Mouse (Mus musculus): ENCODE measurements at regions not wholly inside any gene's neighbourhood (a gene's known extent, or its start where the extent isn't known, plus 50 kb on each side); places are given as distances from the start of the nearest gene placed in this dataset.

- no peak for DNase-seq
Measured at GRCm38 (mm10) chr2:45480671-45481070, 363.5 kb upstream of the Zeb2 start.

- no peak for DNase-seq
Measured at GRCm38 (mm10) chr2:45475996-45476395, 358.8 kb upstream of the Zeb2 start.

GRCm38 (mm10) chr2:45464306-45464705 lies 347.1 kb upstream of the Zeb2 start:
- DNase-seq: no peak

- DNase-seq: no peak
Measured at GRCm38 (mm10) chr2:45459410-45459809, 342.2 kb upstream of the Zeb2 start.

- no peak for DNase-seq
Measured at GRCm38 (mm10) chr2:45454811-45455210, 337.6 kb upstream of the Zeb2 start.

GRCm38 (mm10) chr2:45439146-45439545 lies 322.0 kb upstream of the Zeb2 start:
- DNase-seq: no peak

- DNase-seq: no peak
Measured at GRCm38 (mm10) chr2:45438739-45439138, 321.5 kb upstream of the Zeb2 start.

GRCm38 (mm10) chr2:45435261-45435980 lies 318.2 kb upstream of the Zeb2 start:
- DNase-seq: no peak

- no peak for DNase-seq
Measured at GRCm38 (mm10) chr2:45434789-45435188, 317.6 kb upstream of the Zeb2 start.

GRCm38 (mm10) chr2:45434169-45434568 lies 317.0 kb upstream of the Zeb2 start:
- DNase-seq: no peak

GRCm38 (mm10) chr2:45431366-45431765 lies 314.2 kb upstream of the Zeb2 start:
- no peak for DNase-seq

GRCm38 (mm10) chr2:45421774-45422173 lies 304.6 kb upstream of the Zeb2 start:
- DNase-seq: no peak

- DNase-seq: no peak
Measured at GRCm38 (mm10) chr2:45408136-45408535, 290.9 kb upstream of the Zeb2 start.

- DNase-seq: no peak
Measured at GRCm38 (mm10) chr2:45389902-45390492, 272.8 kb upstream of the Zeb2 start.

- no peak for DNase-seq
Measured at GRCm38 (mm10) chr2:45371268-45371667, 254.1 kb upstream of the Zeb2 start.

- no peak for DNase-seq
Measured at GRCm38 (mm10) chr2:45370615-45370968, 253.4 kb upstream of the Zeb2 start.

- DNase-seq: no peak
Measured at GRCm38 (mm10) chr2:45369914-45370614, 252.9 kb upstream of the Zeb2 start.

GRCm38 (mm10) chr2:45369432-45369831 lies 252.2 kb upstream of the Zeb2 start:
- no peak for DNase-seq

GRCm38 (mm10) chr2:45367436-45368193 lies 250.4 kb upstream of the Zeb2 start:
- DNase-seq: no peak

GRCm38 (mm10) chr2:45357266-45357665 lies 240.1 kb upstream of the Zeb2 start:
- no peak for DNase-seq

- no peak for DNase-seq
Measured at GRCm38 (mm10) chr2:45356558-45357170, 239.5 kb upstream of the Zeb2 start.

- no peak for DNase-seq
Measured at GRCm38 (mm10) chr2:45356021-45356420, 238.8 kb upstream of the Zeb2 start.
